Mouse (Mus musculus) CH12.LX (cell line): ENCODE results near the gene B3galt2. TPM values are rescaled to one million over a fixed set of nuclear protein-coding genes. Genes with fewer than 3 reads are reported as not detected.

Experiments
- DNase-seq: peaks from one replicate; pipeline ENCODE4 v3.0.0-alpha.2; 2013; ENCODE audit errors: extremely low read depth
- H3K27ac ChIP-seq: 2 replicates; pipeline ENCODE4 v1.5.1; 2012; ENCODE audit warnings: low read depth, mild to moderate bottlenecking, control low read depth, moderate library complexity; ENCODE audit not compliant: insufficient read depth
- H3K27me3 ChIP-seq: replicated peaks from 2 replicates; pipeline ENCODE3; 2012; ENCODE audit warnings: inconsistent platforms
- H3K36me3 ChIP-seq, 2 experiments: replicated peaks in 1 of 2; 2 replicates each; pipeline versions ENCODE3 to v1.6.1; 2012; ENCODE audit warnings: inconsistent platforms in 1 of 2, low read length in 1 of 2, mild to moderate bottlenecking in 1 of 2, mixed read lengths in 1 of 2, moderate library complexity in 1 of 2; ENCODE audit not compliant: control insufficient read depth in 1 of 2, insufficient read depth in 1 of 2
- H3K4me1 ChIP-seq, 2 experiments: 2 replicates each; pipeline ENCODE4 v1.6.1; 2012; ENCODE audit warnings: inconsistent platforms in 1 of 2, moderate library complexity in 1 of 2; ENCODE audit not compliant: insufficient read depth in 2 of 2, control insufficient read depth in 1 of 2
- H3K4me2 ChIP-seq: 2 replicates; pipeline ENCODE4 v1.6.1; 2012; ENCODE audit warnings: low read depth, mild to moderate bottlenecking, control low read depth; ENCODE audit not compliant: poor library complexity, insufficient read depth, severe bottlenecking
- H3K4me3 ChIP-seq, 3 experiments: fragments of 150-350 bp in 1 of 3; sonication (generic) in 1 of 3; replicated peaks in 1 of 3; 2 replicates each; pipeline versions ENCODE3 to v1.5.1; 2011 to 2012; ENCODE audit warnings: low read depth in 2 of 3, low read length in 2 of 3, mild to moderate bottlenecking in 2 of 3, moderate library complexity in 2 of 3, control low read depth in 1 of 3, improper control_type of control experiment in 1 of 3, inconsistent platforms in 1 of 3, mixed read lengths in 1 of 3; ENCODE audit not compliant: poor library complexity in 1 of 3
- H3K79me2 ChIP-seq: replicated peaks from 2 replicates; pipeline ENCODE4 v1.6.1; 2012; ENCODE audit warnings: mild to moderate bottlenecking, moderate library complexity; ENCODE audit not compliant: control insufficient read depth, poor library complexity, insufficient read depth, severe bottlenecking; ENCODE audit errors: extremely low read depth
- H3K9ac ChIP-seq: 2 replicates; pipeline ENCODE4 v1.6.1; 2012; ENCODE audit warnings: low read depth, mild to moderate bottlenecking, control low read depth, moderate library complexity; ENCODE audit not compliant: insufficient read depth
- H3K9me3 ChIP-seq: replicated peaks from 2 replicates; pipeline ENCODE3; 2012; ENCODE audit warnings: low read length, inconsistent platforms, mixed read lengths
- CHD2 ChIP-seq: IDR thresholded peaks from 2 replicates; pipeline ENCODE4 v1.6.1; 2011; ENCODE audit warnings: low read length, improper control_type of control experiment
- CTCF ChIP-seq, 2 experiments: IDR thresholded peaks in 1 of 2; conservative IDR thresholded peaks in 1 of 2; 2 replicates each; pipeline ENCODE4 v1.5.1; 2011 to 2012; ENCODE audit warnings: low read depth in 2 of 2, low read length in 2 of 2, improper control_type of control experiment in 1 of 2, inconsistent platforms in 1 of 2, mild to moderate bottlenecking in 1 of 2, moderate library complexity in 1 of 2
- ETS1 ChIP-seq: conservative IDR thresholded peaks from 2 replicates; pipeline ENCODE4 v1.6.1; 2012; ENCODE audit warnings: low read depth, mild to moderate bottlenecking, inconsistent platforms, low read length, improper control_type of control experiment, moderate library complexity
- IRF4 ChIP-seq: IDR thresholded peaks from 2 replicates; pipeline ENCODE4 v1.6.1; 2014; ENCODE audit warnings: low read depth, mild to moderate bottlenecking, inconsistent platforms, low read length, improper control_type of control experiment
- JUN ChIP-seq: IDR thresholded peaks from 2 replicates; pipeline ENCODE4 v1.6.1; 2011; ENCODE audit warnings: low read depth, mild to moderate bottlenecking, low read length, improper control_type of control experiment, moderate library complexity; ENCODE audit not compliant: insufficient read depth
- MAFK ChIP-seq: IDR thresholded peaks from 2 replicates; pipeline ENCODE4 v1.6.1; 2011; ENCODE audit warnings: low read length, improper control_type of control experiment; ENCODE audit not compliant: insufficient replicate concordance
- MXI1 ChIP-seq: IDR thresholded peaks from 2 replicates; pipeline ENCODE4 v1.6.1; 2011; ENCODE audit warnings: mild to moderate bottlenecking, low read depth, low read length, improper control_type of control experiment
- PAX5 ChIP-seq: IDR thresholded peaks from 2 replicates; pipeline ENCODE4 v1.6.1; 2012; ENCODE audit warnings: low read length, inconsistent platforms, mixed read lengths
- RAD21 ChIP-seq: IDR thresholded peaks from 2 replicates; pipeline ENCODE4 v1.6.1; 2011; ENCODE audit warnings: low read depth, mild to moderate bottlenecking, low read length, improper control_type of control experiment, moderate library complexity
- SMC3 ChIP-seq: IDR thresholded peaks from 2 replicates; pipeline ENCODE4 v1.6.1; 2011; ENCODE audit warnings: low read depth, low read length, improper control_type of control experiment
- TBP ChIP-seq: conservative IDR thresholded peaks from 2 replicates; pipeline ENCODE4 v1.6.1; 2011; ENCODE audit warnings: low read depth, low read length, improper control_type of control experiment
- TCF12 ChIP-seq: IDR thresholded peaks from 2 replicates; pipeline ENCODE4 v1.6.1; 2014; ENCODE audit warnings: low read depth, mild to moderate bottlenecking, inconsistent platforms, low read length, improper control_type of control experiment
- UBTF ChIP-seq: IDR thresholded peaks from 2 replicates; pipeline ENCODE4 v1.6.1; 2012; ENCODE audit warnings: low read depth, mild to moderate bottlenecking, inconsistent platforms, low read length, improper control_type of control experiment, moderate library complexity
- ZC3H11A ChIP-seq: IDR thresholded peaks from 2 replicates; pipeline ENCODE4 v1.6.1; 2012; ENCODE audit warnings: low read depth, mild to moderate bottlenecking, inconsistent platforms, low read length, improper control_type of control experiment
- dilution Hi-C: fragments of 300-500 bp; cut with MboI; formaldehyde crosslinking; loops from 2 replicates; pipeline ENCODE4 v1.14.3; 2020; ENCODE audit warnings: low sequenced_read_pairs; ENCODE audit not compliant: extremely low pct_unique_long_range_greater_than_20kb, extremely low pct_ligation_motif_present
- in situ Hi-C: fragments of 300-500 bp; cut with MboI; formaldehyde crosslinking; loops from 3 replicates; pipeline ENCODE4 v1.14.3; 2019; ENCODE audit warnings: low sequenced_read_pairs, low pct_ligation_motif_present, low pct_unique_long_range_greater_than_20kb, mixed read lengths
- polyA plus RNA-seq: library from polyadenylated mRNA; unstranded; fragments of >175 nt; gene quantifications from 2 replicates; pipeline ENCODE4 v1.2.1, GENCODE M21; 2012; ENCODE audit warnings: low read depth; ENCODE audit not compliant: insufficient read length
- total RNA-seq, 2 experiments: library from RNA; depleted of rRNA; stranded (reverse); fragments of 300-350 nt in 1 of 2; fragments of >200 nt in 1 of 2; gene quantifications; 2 replicates each; pipeline ENCODE4 v1.2.3; 2012 to 2014

The B3galt2 gene
- total and polyA plus RNA-seq, 3 experiments = 0.04 TPM; not detected in 2

GRCm38 (mm10) chr1:143675734-143676361, 35.4 kb downstream of the B3galt2 start:
- no peak overlapping the region for H3K4me3 ChIP-seq
- no peak for DNase-seq
- TF ChIP-seq TBP = no peak
- peak; percentile 25 for TF ChIP-seq RAD21
- TF ChIP-seq SMC3 = no peak
- TF ChIP-seq CTCF (conservative IDR thresholded peaks at IDR 0.05 in 1 of 2, IDR thresholded peaks at IDR 0.05 in 1 of 2; ENCODE audit: low read depth in 2 of 2, low read length in 2 of 2) = peak in 1 of 2 experiments; percentile 26; a peak in 2 of 4 replicates
- H3K36me3 ChIP-seq = peaks cover 27 to 66% of the 10 kb centered on the region in 2 experiments
- no peaks in the 10 kb centered on the region for H3K27me3 ChIP-seq
- H3K79me2 ChIP-seq = peaks cover 7% of the 10 kb centered on the region
- H3K4me2 ChIP-seq = no peak overlapping the region
- H3K27ac ChIP-seq = no peak overlapping the region
- no peaks in the 10 kb centered on the region for H3K4me1 ChIP-seq
- dilution Hi-C loops = no loop called here
- no peaks in the 10 kb centered on the region for H3K9me3 ChIP-seq
- H3K9ac ChIP-seq = no peak overlapping the region
- in situ Hi-C loops = no loop called here

GRCm38 (mm10) chr1:143681108-143681507, 40.6 kb downstream of the B3galt2 start:
- Histone ChIP-seq H3K4me1 (no peaks in the 10 kb centered on the region), H3K36me3 (peaks cover 31 to 68% of the 10 kb centered on the region in 2 experiments), H3K79me2 (peaks cover 8% of the 10 kb centered on the region; the same call in 1 of the 2 replicates), H3K9ac (no peak overlapping the region), H3K4me2 (no peak overlapping the region), H3K27me3 (no peaks in the 10 kb centered on the region), H3K4me3 (no peak overlapping the region), H3K9me3 (no peaks in the 10 kb centered on the region), H3K27ac (no peak overlapping the region)
- DNase-seq = no peak
- in situ Hi-C loops (no loop called here), dilution Hi-C loops (no loop called here)
- no peak for TF ChIP-seq UBTF
- TF ChIP-seq ZC3H11A = no peak
- no peak for TF ChIP-seq MXI1
- no peak for TF ChIP-seq ETS1
- no peak for TF ChIP-seq IRF4
- TF ChIP-seq TCF12 = no peak
- TF ChIP-seq PAX5 = no peak
- TF ChIP-seq, all 38 proteins: peak for 0

- no peak overlapping the region for H3K4me2 ChIP-seq
- H3K27ac ChIP-seq = no peak overlapping the region
- TF ChIP-seq MAFK = peak; percentile 87
- TF ChIP-seq CHD2 = no peak
- TF ChIP-seq JUN = no peak
- H3K36me3 ChIP-seq = peaks cover 28 to 66% of the 10 kb centered on the region in 2 experiments
- in situ Hi-C loops (no loop called here), dilution Hi-C loops (no loop called here)
- H3K9ac ChIP-seq = no peak overlapping the region
- H3K4me1 ChIP-seq = peaks cover 0 to 4% of the 10 kb centered on the region in 2 experiments; a peak in 1 of 4 replicates
- no peak for DNase-seq
- H3K4me3 ChIP-seq = no peak overlapping the region
- peaks cover 7% of the 10 kb centered on the region; the same call in 1 of the 2 replicates for H3K79me2 ChIP-seq
- no peaks in the 10 kb centered on the region for H3K9me3 ChIP-seq
- no peaks in the 10 kb centered on the region for H3K27me3 ChIP-seq
Measured at GRCm38 (mm10) chr1:143684849-143685248, 44.4 kb downstream of the B3galt2 start.
